Mouse (Mus musculus) liver, adult 2 months (tissue): ENCODE data around the gene Frmd4a. TPM values are rescaled to one million over a fixed set of nuclear protein-coding genes. Genes with fewer than 3 reads are reported as not detected.

Source experiments
- DNase-seq: peaks from one replicate; pipeline ENCODE4 v3.0.0-alpha.2; 2011; ENCODE audit warnings: low read depth, low spot score; ENCODE audit errors: extremely low read depth
- H3K27ac ChIP-seq: fragments of 200-500 bp; replicated peaks from 2 replicates; pipeline ENCODE4 v1.5.1; 2012; ENCODE audit warnings: low read depth, mild to moderate bottlenecking, control low read depth, inconsistent platforms, low read length; ENCODE audit not compliant: insufficient read depth
- H3K27me3 ChIP-seq: fragments of 200-500 bp; 2 replicates; pipeline ENCODE4 v1.6.1; 2012; ENCODE audit warnings: mild to moderate bottlenecking, moderate library complexity, low read length, inconsistent platforms; ENCODE audit not compliant: control insufficient read depth, insufficient read depth
- H3K36me3 ChIP-seq: fragments of 200-500 bp; 2 replicates; pipeline ENCODE4 v1.6.1; 2012; ENCODE audit warnings: low read length, inconsistent platforms; ENCODE audit not compliant: control insufficient read depth, insufficient read depth
- H3K4me1 ChIP-seq: fragments of 200-500 bp; 2 replicates; pipeline ENCODE4 v1.6.1; 2011; ENCODE audit warnings: low read length; ENCODE audit not compliant: control insufficient read depth, insufficient read depth
- H3K4me3 ChIP-seq: fragments of 200-500 bp; 2 replicates; pipeline ENCODE4 v1.5.1; 2011; ENCODE audit warnings: low read depth, mild to moderate bottlenecking, control low read depth, low read length, moderate library complexity; ENCODE audit not compliant: insufficient read depth
- H3K79me2 ChIP-seq: fragments of 200-500 bp; 2 replicates; pipeline ENCODE4 v1.6.1; 2012; ENCODE audit warnings: inconsistent platforms, mild to moderate bottlenecking, low read length, moderate library complexity; ENCODE audit not compliant: control insufficient read depth, insufficient read depth
- H3K9ac ChIP-seq: fragments of 200-500 bp; 2 replicates; pipeline ENCODE4 v1.6.1; 2012; ENCODE audit warnings: low read depth, mild to moderate bottlenecking, control low read depth, inconsistent platforms, low read length
- CTCF ChIP-seq: fragments of 200-500 bp; IDR thresholded peaks from 2 replicates; pipeline ENCODE4 v1.5.1; 2011; ENCODE audit warnings: low read depth, low read length, control low read depth
- POLR2A ChIP-seq: fragments of 200-500 bp; IDR thresholded peaks from 2 replicates; pipeline ENCODE4 v1.6.1; 2011; ENCODE audit warnings: low read length, control low read depth; ENCODE audit not compliant: insufficient read depth; ENCODE audit errors: extremely low read depth
- WGBS: fragments of 180-500 bp; shearing (Covaris S2); methylation state at CpG from one replicate; pipeline ENCODE4 v1.1.7; 2018; 5-methylcytosine and 5-hydroxymethylcytosine counted together
- polyA plus RNA-seq: library from polyadenylated mRNA; depleted of rRNA; stranded (reverse); fragments of >200 nt; gene quantifications from 2 replicates; pipeline ENCODE4 v1.2.3, GENCODE M21; 2012
- total RNA-seq: library from RNA; depleted of rRNA; stranded (reverse); fragments of >200 nt; gene quantifications from 2 replicates; pipeline ENCODE4 v1.2.3, GENCODE M21; 2014

The Frmd4a gene
- total and polyA plus RNA-seq, 2 experiments: 2.1 to 3.1 TPM

DNA sequence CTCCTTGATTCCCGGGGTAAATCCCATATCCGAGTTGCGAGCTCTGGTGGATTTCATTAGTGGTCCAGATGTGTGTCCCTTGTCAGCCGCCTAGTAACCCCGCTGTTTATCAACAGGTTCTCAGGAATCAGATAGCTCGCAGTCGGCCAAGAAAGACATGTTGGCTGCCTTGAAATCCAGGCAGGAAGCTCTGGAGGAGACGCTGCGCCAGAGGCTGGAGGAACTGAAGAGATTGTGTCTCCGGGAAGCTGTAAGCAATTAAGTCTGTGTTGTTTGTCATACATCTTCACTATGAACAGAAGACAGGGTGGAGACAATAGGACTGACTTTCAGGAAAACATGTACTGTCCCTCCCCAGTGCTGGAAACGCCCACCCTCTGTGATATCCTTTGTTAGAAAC, 568.7 kb downstream of the Frmd4a start:
- Histone ChIP-seq H3K36me3 (peaks cover 5% of the 10 kb centered on the region), H3K27me3 (no peaks in the 10 kb centered on the region)
- no peak for TF ChIP-seq CTCF
- TF ChIP-seq POLR2A: no peak

DNA sequence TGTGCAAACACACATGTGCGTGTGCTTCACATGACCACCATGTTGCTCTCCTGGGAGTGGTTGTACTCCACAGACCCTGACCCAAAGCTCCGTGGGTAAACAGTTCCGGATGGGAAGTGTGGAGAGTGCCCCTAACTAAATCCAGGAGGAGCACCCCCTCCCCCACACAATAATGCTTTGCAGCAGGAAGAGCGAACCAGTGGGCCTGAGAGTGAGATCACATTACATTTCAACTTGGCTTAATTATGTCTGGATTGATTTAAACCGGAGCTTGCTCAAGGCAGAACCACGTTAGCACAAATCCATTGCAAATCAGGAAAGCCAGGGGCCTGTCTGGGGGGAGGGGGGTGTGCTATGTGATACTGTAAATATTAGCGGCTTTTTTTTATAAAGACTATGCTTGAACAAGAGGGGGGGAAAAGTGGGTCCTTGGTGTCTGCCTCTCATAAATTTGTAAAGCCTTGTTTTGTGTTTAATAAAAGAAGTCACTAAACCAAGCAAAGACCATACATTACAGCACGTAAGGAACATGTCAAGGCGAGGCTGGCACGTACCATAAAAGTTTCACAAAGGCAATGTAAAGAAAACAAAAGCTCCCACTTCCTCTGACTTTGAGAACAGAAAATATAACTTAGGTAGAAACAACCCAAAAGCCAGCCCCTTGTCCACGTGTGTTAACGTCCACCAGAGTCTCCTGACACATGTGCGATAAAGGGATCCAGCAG, 570.3 kb downstream of the Frmd4a start:
- Histone ChIP-seq H3K36me3 (peaks cover 6% of the 10 kb centered on the region), H3K27ac (0 out of 2 replicates have a peak overlapping the region, but pooled peaks have one; percentile 7), H3K4me1 (peaks cover 8% of the 10 kb centered on the region), H3K79me2 (no peaks in the 10 kb centered on the region), H3K27me3 (no peaks in the 10 kb centered on the region), H3K9ac (no peak overlapping the region), H3K4me3 (no peak overlapping the region)
- TF ChIP-seq POLR2A (no peak), CTCF (no peak)
- 80% methylated on average over 13 of the region's 13 CpGs for WGBS
- no peak for DNase-seq

More for the DNA sequence above, 568.7 kb downstream of the Frmd4a start:
- Histone ChIP-seq H3K4me1 (peaks cover 4% of the 10 kb centered on the region), H3K79me2 (no peaks in the 10 kb centered on the region), H3K27ac (0 out of 2 replicates have a peak overlapping the region, but pooled peaks have one; percentile 26), H3K9ac (no peak overlapping the region; the same call in 1 of the 2 replicates), H3K4me3 (no peak overlapping the region)
- no peak for DNase-seq
- WGBS: 75% methylated on average over 11 of the region's 11 CpGs

DNA sequence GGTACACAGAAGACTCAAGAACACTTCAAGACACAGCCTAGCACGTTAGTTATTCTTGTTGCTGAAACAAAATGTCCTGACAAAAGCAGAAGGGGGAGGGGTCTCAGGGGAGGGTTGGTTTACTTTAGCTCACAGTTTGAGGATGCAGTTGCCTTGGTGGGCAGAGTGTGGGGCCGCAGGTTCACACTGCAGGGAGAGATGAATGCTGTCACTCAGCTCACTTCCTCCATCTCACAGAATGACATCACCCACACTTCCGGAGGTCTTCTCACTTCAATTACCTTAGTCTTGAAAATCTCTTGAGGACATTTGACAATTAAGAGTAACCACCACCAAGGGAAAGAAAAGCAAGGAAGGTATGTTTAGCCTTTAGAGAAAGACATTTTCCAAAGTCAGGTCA, 574.1 kb downstream of the Frmd4a start:
- 77% methylated on average over 3 of the region's 3 CpGs for WGBS
- H3K36me3 ChIP-seq: peaks cover 7% of the 10 kb centered on the region

DNA sequence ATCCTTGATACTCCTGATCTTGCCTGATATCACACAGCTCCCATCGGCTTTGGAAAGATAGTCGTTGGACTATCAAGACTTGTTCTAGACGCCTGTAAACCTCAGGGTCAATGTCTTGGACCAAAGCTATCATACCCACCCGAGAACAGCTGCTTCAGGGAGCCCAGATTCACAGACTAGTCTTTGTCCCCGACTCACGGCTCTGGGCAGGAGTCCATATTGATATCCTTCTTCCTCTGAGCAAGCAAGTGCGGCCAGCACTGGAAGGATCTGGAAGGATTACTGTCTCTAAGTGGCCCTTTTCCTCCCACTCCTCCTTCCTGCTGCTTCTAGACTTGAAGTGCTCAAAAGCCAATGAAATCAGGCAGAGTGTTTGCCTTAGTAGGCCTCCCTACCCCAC, 575.1 kb downstream of the Frmd4a start:
- Histone ChIP-seq H3K36me3 (peaks cover 3% of the 10 kb centered on the region), H3K4me1 (peaks cover 12% of the 10 kb centered on the region), H3K27ac (peak overlapping the region; percentile 51), H3K27me3 (no peaks in the 10 kb centered on the region), H3K9ac (no peak overlapping the region), H3K79me2 (no peaks in the 10 kb centered on the region), H3K4me3 (no peak overlapping the region)
- 85% methylated on average over 7 of the region's 7 CpGs for WGBS
- peak; percentile 41 for DNase-seq
- TF ChIP-seq CTCF (no peak), POLR2A (no peak)

More for the DNA sequence above, 574.1 kb downstream of the Frmd4a start:
- no peaks in the 10 kb centered on the region for H3K27me3 ChIP-seq
- H3K4me1 ChIP-seq: peaks cover 12% of the 10 kb centered on the region
- DNase-seq: no peak
- TF ChIP-seq POLR2A (no peak), CTCF (no peak)
- no peaks in the 10 kb centered on the region for H3K79me2 ChIP-seq
- H3K9ac ChIP-seq: no peak overlapping the region
- peak overlapping the region; percentile 51; the same call in 1 of the 2 replicates for H3K27ac ChIP-seq
- H3K4me3 ChIP-seq: no peak overlapping the region

DNA sequence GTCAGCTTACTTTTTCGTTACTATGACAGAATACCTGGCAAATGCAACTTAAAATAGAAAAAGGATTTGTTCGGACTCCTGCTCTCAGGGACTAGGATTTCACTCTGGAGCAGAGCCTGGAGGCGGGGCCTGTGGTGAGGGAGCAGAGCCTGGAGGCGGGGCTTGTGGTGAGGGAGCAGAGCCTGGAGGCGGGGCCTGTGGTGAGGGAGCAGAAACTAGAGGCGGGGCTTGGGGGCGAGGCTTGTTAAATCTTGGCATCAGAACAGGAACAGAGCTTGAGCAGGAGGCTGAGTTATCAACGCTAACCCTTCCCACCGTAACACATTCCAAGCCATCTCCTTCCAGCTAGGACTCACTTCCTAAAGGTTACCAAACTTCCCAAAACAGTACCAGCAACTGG, 575.9 kb downstream of the Frmd4a start:
- TF ChIP-seq POLR2A: no peak
- TF ChIP-seq CTCF: no peak
- WGBS: 8% methylated on average over 9 of the region's 9 CpGs
- no peaks in the 10 kb centered on the region for H3K27me3 ChIP-seq
- peak; percentile 64 for DNase-seq
- no peak overlapping the region for H3K4me3 ChIP-seq
- peaks cover 12% of the 10 kb centered on the region for H3K4me1 ChIP-seq
- H3K36me3 ChIP-seq: peaks cover 3% of the 10 kb centered on the region
- H3K79me2 ChIP-seq: no peaks in the 10 kb centered on the region
- H3K27ac ChIP-seq: no peak overlapping the region
- no peak overlapping the region for H3K9ac ChIP-seq

DNA sequence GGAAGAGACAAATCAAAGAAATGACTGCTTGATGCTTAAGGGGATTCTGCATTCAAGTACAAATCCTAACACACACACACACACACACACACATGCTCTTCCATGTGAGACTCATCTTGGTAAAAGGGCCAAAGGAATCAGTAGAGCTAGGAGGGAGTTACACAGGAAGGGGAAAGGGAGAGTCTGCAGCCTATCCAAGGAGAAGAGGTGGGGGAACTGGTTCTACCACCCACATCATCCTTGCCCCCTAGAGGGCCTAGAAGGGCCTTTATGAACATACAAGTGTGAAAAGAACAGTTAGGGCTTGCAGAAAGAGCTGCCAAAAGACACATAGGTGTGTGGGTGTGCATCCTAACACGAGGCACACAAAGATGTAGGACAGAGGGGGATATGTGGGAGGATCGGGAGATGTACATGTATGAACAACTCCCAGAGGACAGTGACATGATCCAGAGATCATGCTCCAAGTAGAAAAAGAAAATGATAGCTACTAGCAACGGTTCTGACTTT, 576.4 kb downstream of the Frmd4a start:
- Histone ChIP-seq H3K4me3 (no peak overlapping the region), H3K27me3 (no peaks in the 10 kb centered on the region), H3K9ac (no peak overlapping the region), H3K27ac (no peak overlapping the region), H3K4me1 (peaks cover 11% of the 10 kb centered on the region), H3K79me2 (no peaks in the 10 kb centered on the region), H3K36me3 (peaks cover 3% of the 10 kb centered on the region)
- no peak for DNase-seq
- TF ChIP-seq CTCF (no peak), POLR2A (no peak)
- WGBS: 83% methylated on average over 3 of the region's 3 CpGs
